Mouse (Mus musculus) gastrocnemius, postnatal 36 days (tissue): Measurements from ENCODE around the gene Dyrk4. TPM values are rescaled to one million over a fixed set of nuclear protein-coding genes. Genes with fewer than 3 reads are reported as not detected.

Source experiments
- DNase-seq, 2 experiments: peaks; one replicate each; pipeline ENCODE4 v3.0.0; 2022
- intact Hi-C: fragments of 180-260 bp; cut with DNase I; formaldehyde crosslinking; loops from one replicate; pipeline ENCODE4 v1.15.1; 2025
- long read RNA-seq, 2 experiments: library from polyadenylated mRNA; stranded (forward); transcript quantifications; one replicate each; pipeline ENCODE4 v2.0.0; 2021
- total RNA-seq, 2 experiments: library from RNA; stranded (reverse); gene quantifications; 2 replicates each; pipeline ENCODE4 v1.2.3; 2021

The Dyrk4 gene
- not detected for total RNA-seq
- long read RNA-seq, experiment 1, result 0 reads
- long read RNA-seq, experiment 2, result 0 reads

DNA sequence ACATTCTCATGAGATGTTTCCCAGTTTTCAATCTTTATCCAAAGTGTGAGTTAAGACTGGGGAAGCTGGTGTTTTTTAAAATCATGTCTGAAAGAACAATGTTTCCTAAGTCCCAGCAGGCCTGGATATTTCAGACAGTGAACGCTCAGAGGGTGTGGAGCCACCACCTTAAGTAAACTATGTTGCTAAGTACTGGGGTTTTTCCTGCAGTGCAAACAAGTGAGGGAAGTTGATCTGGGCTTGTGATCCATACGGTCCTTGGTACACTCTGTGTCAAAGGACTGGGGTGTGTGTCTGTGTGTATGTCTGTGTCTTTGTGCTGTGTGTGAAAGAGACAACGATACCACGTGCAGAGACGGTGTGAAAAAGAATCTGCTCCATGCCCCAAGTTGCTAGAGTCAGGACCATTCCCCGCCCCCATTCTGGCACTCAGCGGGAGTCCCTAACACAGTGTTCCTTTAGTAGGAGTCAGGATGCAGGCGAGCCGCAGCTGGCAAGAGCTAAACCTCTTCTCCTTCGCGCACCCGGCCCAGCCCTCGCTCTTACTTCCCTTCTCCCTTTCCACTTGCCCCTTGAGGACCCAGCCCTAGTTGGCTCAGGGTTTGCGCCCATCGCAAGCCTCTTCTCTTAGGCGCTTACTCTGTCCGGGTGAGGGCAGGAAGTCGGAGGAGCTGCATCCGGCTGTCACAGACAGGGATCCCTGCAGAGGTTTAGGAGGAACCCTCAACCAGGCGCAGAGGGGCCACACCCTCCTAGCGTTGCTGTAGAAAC, at the start of gene Dyrk4:
Dyrk4 (minus strand) TSS at position 729 of the 771 bp plus-strand sequence.
- intact Hi-C loops, result no loop called here
- peak in 1 of 2 experiments; percentile 22 for DNase-seq

DNA sequence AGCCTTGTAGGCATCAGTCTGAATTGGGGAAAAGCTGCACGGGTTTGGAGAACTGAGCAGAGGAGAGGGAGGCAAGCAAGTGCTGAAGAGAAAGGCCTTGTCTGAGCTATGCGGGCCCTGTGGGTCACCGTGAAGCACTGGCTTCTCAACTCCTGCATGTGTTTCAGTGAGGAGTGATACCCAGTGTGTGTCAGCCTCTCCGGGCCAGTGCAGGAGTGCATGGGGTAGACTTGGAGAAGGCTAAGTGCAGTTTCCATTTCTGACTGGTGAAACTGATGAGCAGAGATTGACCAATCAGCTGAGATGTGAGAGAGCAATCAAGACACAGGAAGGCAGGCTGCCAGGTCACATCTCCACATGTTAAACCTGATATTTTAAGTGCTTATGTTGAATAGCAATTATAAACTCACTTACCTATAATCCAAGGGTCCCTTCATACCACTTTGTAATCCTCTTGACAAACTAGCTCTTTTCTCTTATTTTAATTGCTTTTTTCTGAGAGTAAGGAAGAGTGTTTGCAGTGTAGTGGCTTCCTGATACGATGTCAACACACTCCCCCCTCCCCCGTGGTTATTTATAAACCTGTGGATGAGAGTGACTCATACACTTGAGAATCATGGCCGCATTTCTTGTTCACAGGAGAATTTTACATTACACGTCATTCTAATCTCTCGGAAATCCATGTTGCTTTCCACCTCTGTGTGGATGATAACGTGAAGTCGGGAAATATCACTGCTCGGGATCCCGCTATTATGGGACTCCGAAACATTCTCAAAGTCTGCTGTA, 44.8 kb upstream of the Dyrk4 start:
- no peak for DNase-seq
- intact Hi-C loops, result loop anchor here (5.0 kb wide), 1 partner anchor 51 kb away; the partner anchor contains the start of gene Fgf6

DNA sequence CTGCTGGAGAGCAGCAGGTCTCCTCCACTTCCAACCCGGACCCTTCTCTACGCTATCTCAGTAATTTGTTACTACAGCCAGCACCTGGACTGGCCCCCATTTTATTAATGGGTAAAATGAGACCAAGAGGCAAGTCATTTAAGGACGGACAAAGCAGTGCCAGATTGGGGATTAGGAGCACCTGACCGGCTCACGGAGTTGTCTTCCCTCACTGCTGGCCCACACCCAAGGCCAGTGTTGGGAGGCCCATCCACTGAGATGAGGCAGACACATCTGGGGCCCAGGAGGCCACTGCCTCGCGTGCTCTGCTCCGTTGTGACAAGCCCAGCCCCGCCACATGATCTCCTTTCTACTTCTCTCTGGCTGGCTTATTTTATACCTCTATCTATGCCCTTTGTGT, 41.8 kb upstream of the Dyrk4 start:
- no peak for DNase-seq
- intact Hi-C loops, result no loop called here

DNA sequence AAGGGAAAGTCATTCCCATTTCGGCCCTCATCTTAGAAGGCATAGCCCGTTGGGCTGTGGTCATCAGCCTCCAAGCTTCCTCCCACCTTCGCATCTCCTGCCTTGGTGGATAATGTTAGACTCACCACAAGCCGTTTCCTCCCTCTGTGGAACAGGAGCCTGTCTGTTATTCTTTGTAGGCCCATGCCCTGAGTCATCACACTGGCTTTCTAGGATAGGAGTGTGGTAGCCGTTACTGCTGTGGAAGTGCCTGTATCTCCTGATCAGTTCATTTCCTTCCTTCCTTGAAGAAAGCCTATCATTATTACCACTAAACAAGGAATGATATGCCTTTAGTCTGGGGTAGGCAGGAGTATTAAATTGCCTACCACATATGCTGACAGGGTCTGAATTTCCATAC, 41.1 kb upstream of the Dyrk4 start:
- DNase-seq, result no peak
- intact Hi-C loops, result no loop called here

DNA sequence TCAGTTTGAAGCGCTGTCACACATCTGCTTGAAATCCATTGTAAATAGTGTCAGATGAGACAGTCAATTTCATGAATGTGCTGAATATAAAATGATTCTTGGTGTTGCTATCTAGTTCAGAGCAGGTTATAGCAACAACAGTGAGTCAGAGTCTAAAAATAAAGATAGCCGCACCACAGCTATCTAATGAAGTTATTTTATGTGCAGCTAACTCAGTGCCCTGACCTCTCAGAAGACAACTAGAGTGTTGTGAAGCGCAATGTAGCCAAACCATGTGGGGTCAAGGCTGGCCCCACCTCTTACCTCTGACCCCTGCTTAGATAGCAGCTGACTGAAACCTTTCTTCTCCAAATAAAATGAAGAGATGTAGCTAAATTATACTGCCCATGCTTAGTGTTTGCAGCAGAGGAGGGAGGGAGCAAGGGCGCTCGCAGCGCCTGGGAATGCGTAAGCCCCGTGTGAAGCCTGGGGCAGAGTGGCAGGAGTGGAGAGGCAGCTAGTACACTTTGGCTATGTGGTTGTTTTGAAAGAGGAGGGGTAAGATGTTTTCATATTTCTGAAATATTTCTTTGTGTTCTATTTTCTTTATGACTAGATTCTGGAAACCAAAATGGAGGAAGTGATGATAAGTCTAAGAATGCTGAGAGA, 39.9 kb upstream of the Dyrk4 start:
- intact Hi-C loops, result no loop called here
- DNase-seq, result no peak

DNA sequence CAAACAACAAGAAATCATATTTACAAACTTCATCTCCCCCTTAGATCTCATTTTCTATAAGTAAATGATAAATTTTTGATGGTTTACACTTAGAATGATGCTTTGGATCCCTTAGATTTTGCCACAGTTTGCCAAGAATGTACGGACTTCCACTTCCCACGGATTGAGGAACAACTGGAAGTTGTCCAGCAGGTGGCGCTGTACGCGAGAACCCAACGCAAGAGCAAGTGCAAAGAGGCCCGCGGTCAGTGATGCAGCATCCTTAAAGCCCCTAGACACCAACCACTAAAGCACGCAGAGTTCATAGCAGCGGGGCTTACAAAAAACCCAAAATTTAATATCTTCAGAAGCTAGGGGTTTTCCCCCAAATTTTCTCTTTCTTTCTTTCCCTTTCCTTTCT, 34.1 kb upstream of the Dyrk4 start:
- DNase-seq, result peak; percentile 42 to 62
- intact Hi-C loops, result loop anchor here (5.0 kb wide), 1 partner anchor 167 kb away; no protein-coding TSS in a partner anchor

DNA sequence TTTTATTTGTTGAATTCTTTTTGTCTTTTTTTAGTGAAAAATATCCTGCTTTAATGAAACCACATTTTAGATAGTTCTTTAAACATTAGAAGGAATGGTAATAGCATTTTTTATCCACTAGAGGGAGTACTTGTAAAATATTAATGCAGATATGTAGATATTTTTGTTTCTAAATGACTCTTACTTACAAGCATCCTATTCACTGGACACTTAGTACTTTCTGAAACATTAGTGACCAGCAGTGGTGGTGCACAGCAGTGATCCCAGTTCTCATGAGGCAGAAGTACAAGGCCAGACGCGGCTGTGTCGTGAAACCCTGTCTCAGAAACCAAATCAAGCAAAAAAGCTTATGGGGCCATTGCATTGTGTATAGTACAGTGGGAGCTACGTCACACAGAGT, 26.7 kb upstream of the Dyrk4 start:
- intact Hi-C loops, result loop anchor here (10.0 kb wide), 1 partner anchor 506 kb away; no protein-coding TSS in a partner anchor
- no peak for DNase-seq

DNA sequence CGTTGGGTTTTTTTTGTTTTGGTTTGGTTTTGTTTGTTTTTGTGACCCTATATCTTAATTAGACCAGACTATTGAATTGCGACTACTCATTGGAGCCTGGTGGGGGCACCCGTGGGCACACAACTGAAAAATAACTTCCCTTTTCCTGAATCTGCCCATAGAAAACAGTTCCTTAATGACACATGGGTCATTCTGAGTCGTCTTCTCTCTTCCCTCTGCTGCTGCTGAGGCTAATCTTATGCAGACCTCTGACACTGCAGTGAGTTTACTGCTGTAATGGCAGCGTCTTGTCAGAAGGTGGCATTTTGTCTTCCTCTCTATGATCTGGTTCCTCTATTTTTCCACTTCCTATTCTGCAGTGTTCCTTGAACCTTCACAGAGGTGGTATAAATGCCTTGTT, 18.8 kb upstream of the Dyrk4 start:
- intact Hi-C loops, result loop anchor here (10.0 kb wide), 1 partner anchor 514 kb away; no protein-coding TSS in a partner anchor
- DNase-seq, result no peak

DNA sequence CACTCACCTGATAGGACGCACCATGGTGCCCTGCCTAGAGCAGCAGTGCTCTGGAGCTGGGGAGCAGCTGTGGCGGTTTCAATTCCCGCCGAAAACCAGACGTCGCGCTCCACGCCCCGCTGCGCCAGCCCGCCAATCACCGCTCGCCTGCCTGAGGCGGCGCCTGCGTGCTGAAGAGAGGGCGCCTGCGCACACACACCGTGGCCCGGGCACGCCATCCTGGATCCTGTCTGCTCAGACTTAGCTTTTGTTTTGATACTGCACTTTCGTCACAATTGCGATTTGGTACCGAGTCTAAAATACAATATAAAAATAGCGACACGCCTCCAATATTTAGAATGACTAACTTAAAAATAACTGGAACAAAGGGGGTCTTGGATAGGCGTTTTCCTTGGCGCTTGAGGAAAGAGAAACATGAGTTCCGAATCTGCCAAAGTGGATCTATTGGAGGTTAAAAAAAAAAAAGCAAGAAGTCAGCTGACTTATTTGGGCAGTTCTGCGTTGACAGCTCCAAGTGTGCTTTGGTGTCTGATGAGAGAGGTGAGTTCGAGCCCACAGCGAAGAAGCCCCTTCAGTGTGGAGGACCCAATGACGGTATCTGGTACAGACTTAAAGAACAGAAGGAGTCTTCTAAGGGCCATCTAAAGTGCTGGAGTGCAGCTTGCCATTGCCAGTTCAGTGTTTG, 18.0 kb upstream of the Dyrk4 start, which contains the start of the genes Rad51ap1 and D6Wsu163e:
Rad51ap1 (minus strand) TSS at position 101 of the 685 bp plus-strand sequence.
D6Wsu163e (plus strand) TSS at position 476 of the 685 bp plus-strand sequence.
- DNase-seq, result peak; percentile 87 to 91
- intact Hi-C loops, result loop anchor here (5.0 to 10.0 kb wide), 2 partner anchors 92 to 515 kb away; partner anchors contain the start of gene Ndufa9

DNA sequence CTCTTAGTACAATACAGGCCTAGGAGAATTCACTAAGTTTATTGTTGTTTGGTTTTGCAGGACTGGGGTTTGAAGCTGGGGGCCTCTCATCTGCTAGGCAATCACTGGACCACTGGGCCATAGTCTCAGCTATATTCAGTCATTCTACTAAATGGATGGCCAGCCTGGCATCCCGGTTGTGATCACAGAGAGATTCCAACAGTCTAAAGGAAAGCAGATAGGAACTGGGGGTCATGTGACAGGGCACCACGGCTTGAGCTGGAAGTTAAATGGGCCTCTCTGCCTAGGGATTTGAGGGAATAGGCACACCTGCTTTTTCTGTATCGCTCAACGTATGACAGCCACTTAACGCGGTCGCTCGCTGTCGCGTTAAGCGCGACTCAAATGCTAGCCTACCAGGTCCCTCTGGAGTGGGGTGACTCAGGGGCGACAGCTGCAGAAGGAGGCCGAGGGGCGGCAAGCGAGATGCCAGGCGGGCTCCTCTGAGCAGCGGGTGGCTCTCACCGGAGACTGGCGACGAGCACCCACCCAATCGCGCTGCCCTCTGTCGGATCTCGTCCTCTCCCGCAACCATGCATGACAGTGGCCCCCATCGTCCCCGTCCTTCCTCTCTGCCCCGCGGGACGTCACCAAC, 17.3 kb upstream of the Dyrk4 start:
- intact Hi-C loops, result loop anchor here (5.0 kb wide), 1 partner anchor 92 kb away; the partner anchor contains the start of gene Ndufa9
- no peak for DNase-seq

DNA sequence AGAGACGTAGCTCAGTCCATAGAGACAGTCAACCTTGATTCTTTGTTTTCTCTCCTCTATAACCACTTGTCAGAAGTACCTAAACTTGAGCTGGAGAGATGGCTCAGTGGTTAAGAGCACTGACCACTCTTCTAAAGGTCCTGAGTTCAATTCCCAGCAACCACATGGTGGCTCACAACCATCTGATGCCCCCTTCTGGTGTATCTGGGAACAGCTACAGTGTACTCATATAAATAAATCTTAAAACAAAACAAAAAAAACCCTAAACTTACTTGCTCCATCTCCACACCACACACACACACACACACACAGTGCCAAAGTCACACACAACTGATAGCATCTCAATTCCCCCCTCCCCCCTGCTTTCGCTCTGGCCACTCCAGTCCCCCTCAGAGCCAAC, 16.4 kb upstream of the Dyrk4 start:
- intact Hi-C loops, result loop anchor here (5.0 kb wide), 1 partner anchor 91 kb away; the partner anchor contains the start of gene Ndufa9

DNA sequence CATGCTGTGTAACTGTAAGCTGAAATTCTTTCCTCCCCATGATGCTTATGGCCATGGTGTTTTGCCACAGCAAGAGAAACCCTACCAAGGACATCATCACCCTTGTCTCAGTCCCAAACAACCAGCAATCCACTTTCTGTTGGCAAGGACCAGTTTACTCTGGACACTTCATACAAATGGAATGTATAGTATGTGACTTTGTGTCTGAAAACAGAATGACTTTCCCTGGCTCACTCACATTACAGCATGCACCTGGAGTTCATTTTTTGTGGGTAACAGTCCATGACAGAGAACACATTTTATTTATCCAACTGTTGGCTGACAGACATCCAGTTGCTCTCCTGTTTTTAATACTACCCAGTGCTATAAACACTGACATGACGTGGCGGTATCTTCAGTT, 11.3 kb upstream of the Dyrk4 start:
- DNase-seq, result no peak
- intact Hi-C loops, result no loop called here

More for the DNA sequence above, 16.4 kb upstream of the Dyrk4 start:
- DNase-seq, result no peak

DNA sequence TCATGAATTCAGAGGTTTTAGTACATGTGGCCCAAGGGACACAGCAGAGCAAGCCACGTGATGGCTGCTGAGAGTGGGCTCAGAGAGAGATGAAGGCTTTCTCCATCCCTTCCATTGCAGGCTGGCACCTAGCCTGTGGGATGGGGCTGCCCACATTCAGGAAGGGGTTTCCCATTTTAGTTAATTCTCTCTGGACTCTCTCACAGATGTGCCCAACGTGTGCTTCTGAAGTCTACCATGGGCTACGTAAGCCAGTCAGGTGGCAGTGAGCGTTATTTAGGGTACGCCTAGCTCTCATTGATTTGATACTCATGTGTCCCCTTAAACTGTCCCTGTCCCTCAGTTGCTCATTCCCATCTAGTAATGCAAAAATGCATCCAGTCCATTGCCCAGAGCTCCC, 6.7 kb downstream of the Dyrk4 start:
- intact Hi-C loops, result no loop called here
- no peak for DNase-seq

DNA sequence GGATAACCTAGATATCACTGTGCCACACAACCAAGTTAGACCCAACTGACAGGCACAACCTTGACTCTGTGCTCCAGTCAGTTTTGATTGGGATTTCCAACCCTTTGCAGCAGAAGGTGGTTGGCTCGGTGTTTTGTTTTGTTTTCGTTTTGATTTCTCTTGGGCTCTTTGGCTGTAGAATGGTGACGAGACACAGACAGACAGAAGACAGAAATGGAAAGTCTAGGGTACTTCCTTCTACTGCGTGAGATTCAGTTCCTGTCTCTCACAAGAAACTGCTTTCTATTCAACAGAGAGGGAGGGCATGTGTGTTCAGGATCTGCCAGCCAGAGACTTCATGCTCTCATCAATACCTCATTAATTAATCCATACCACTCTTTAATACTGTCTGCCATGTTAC, 10.9 kb downstream of the Dyrk4 start:
- no peak for DNase-seq
- intact Hi-C loops, result no loop called here

DNA sequence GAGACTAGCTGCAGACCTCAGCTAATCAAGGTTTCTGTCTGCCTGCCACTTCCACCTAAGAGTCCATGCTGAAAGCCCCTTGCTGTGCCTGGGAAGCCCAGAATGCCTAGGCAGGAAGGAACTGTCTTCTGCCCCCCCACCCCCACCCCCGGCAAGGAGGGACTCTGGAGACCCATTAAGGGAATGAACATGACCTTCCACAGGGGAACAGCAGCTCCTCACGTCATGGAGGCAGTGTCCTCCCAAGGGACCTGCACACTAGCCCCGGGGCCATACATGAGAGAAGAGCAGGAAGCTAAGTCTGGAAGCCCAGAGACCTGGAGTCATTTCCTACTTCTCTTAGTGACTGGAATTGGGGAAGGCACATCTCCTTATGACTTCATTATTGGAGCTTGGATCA, 13.8 kb downstream of the Dyrk4 start:
- intact Hi-C loops, result no loop called here

DNA sequence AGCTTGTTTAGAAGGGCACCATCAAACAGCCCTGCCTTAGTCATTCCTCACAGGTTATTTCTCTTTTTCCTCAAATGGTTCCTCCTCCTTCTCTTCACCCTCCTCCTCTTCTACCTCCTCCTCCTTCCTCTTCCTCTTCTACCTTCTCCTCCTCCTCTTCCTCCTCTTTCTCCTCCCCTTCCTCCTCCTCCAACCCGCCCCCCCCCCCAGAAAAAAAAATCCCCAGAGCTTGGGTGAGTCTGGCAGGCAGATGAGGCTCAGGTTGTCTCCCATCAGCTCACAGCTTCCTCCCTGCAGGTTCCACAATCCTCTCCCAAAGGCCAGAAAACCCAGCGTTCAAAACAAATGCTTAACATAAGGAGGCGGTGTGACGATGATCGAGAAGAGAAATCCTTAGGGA, 14.3 kb downstream of the Dyrk4 start:
- intact Hi-C loops, result no loop called here

More for the DNA sequence above, 13.8 kb downstream of the Dyrk4 start:
- DNase-seq, result no peak

DNA sequence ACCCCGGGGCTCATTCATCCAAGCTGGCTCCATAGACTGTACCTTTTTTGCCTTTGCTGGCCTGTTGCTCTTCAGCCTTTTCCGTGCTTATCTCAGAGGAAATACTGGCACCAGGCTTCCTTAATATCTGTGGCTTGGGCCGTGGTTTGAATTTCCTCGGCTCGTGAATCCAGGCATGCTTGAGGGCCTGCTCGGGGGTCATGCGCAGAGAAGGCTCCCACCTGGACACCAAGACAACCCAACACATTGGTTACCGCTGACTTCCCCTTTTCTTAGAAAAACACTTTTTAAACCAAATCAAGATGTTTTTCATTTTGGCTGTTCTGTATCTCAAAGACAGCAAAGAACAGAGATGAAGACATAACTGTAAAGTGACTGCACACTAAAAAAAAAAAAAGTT, 44.5 kb downstream of the Dyrk4 start:
- DNase-seq, result no peak
- intact Hi-C loops, result no loop called here

More for the DNA sequence above, 14.3 kb downstream of the Dyrk4 start:
- DNase-seq, result no peak

DNA sequence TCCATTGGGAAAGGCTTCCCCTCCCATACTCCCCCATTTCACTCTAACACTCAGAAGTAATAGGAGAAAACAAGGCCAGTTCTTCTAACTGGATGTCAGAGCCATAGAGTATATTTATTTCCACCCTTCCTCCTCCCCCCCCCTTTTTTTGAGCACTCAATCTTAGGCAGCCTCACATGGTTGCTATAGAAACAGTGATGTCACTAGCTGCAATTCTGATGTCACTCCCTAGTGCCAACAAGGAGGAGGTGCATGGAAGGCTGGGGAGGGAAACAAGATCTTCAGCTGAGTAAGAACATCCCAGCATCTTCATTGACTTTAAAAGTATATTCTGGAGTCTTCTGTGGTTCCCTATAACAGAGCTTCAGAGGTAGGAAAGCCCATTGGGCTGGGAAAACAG, 68.8 kb downstream of the Dyrk4 start, which contains the start of gene Akap3:
Akap3 (plus strand) TSS at position 218 of the 400 bp plus-strand sequence.
- no peak for DNase-seq
- intact Hi-C loops, result no loop called here
